Mouse (Mus musculus): ENCODE measurements around the gene Homer3.

DNA sequence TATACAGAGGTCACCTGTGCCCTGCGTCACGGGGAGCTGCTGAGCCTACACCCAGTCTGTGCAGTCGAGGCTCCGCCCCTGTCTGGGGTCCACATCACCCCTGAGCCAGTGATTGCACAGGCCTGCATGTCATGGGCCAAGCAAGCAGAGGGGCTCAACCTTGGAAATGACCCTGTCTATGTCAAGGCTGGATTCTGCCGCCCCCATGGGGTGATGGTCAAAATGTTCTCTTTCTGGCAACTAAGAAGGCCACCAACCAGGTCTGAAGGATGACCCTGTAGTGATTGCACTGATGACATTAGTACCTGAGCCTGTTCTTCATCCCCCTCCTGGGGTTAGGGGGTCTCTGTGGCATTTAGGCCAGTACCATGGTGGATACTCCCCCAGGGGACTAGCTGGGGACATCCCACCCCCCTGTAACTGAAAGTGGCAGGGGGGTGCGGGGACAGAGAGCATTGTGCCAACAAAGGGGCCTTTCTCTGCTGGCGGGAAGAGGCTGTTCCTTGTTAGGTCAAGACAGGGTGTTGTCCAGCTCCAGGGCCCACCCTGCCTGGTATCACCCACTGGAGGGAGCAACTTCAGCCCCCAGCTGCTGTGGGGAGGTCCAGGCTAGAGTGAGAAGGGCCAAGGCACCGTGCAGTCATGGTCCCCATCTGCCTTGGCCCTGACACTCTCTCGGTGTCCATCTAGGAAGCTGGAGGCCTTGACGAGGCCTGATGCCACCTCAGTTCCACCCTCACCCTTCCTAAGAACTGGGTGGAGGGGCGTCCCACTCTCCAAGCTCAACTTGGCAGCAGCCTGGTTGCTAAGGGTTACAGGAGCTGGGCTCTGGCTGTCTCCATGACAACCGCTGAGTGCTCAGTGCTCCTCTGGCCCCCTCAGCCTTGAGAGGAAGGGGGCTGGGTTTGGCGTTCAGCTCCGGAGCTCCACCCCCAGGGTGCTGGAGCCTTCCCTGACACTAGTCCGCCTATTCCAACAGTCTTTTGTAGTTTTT, 34.2 kb downstream of the Homer3 start:
- TF ChIP-seq CTCF (IDR thresholded peaks at IDR 0.05; ENCODE audit: low read depth, low read length): no peak
- no peak for TF ChIP-seq GATA1 (IDR thresholded peaks at IDR 0.05; ENCODE audit: borderline replicate concordance, low read length)
- TF ChIP-seq POLR2AphosphoS5 (IDR thresholded peaks at IDR 0.05; ENCODE audit: insufficient replicate concordance, low read depth, low read length): no peak
